ENCODE assay signal across 8 mouse cellular contexts in genomic region chr1:90207739-90208502, GRCm38 (mm10). TPM values are rescaled to one million over a fixed set of nuclear protein-coding genes. Genes with fewer than 3 reads are reported as not detected.
DNase-seq lines count a peak whose midpoint lies in the region; ATAC-seq lines count a peak whose summit lies in the region.
"Had no signal": no experiment of that assay in that cellular context is flagged by ENCODE, and none has a peak within 500 bp of the region (broad histone marks: within the 10 kb centered on the region; RNA-seq: fewer than 3 reads in every experiment).

No protein-coding gene starts in this region.

- WGBS in embryonic facial prominence, embryonic 15.5 days: 49% methylated on average over 6 of the region's 6 CpGs
- WGBS in hindbrain, embryonic 14.5 days: 51% methylated on average over 6 of the region's 6 CpGs
- WGBS in midbrain, embryonic 12.5 days: 59% methylated on average over 6 of the region's 6 CpGs

- no peaks in the 10 kb centered on the region for H3K27me3 ChIP-seq in embryonic facial prominence, embryonic 15.5 days
- peaks cover 5% of the 10 kb centered on the region; the same call in 1 of the 2 replicates for H3K27me3 ChIP-seq in hindbrain, embryonic 14.5 days (ENCODE audit: control insufficient read depth, insufficient read depth, low read length)
- H3K27me3 ChIP-seq in midbrain, embryonic 12.5 days: peaks cover 3% of the 10 kb centered on the region; the same call in 1 of the 2 replicates

- ATAC-seq in embryonic facial prominence, embryonic 15.5 days (ENCODE audit: insufficient number of reproducible peaks, low FRiP score, low TSS enrichment, low read depth): no peak
- no peak for ATAC-seq in hindbrain, embryonic 14.5 days (ENCODE audit: low FRiP score)
- ATAC-seq in midbrain, embryonic 12.5 days (ENCODE audit: low FRiP score, low read depth): no peak
- ATAC-seq in frontal cortex, adult (ENCODE audit: low TSS enrichment): no peak

- H3K36me3 ChIP-seq in embryonic facial prominence, embryonic 15.5 days: no peaks in the 10 kb centered on the region; the same call in 1 of the 2 replicates
- H3K36me3 ChIP-seq in hindbrain, embryonic 14.5 days (replicated peaks; ENCODE audit: control insufficient read depth, insufficient read depth): no peaks in the 10 kb centered on the region
- H3K36me3 ChIP-seq in midbrain, embryonic 12.5 days: peaks cover 27% of the 10 kb centered on the region
- H3K36me3 ChIP-seq: liver, embryonic 15.5 days had no signal

- H3K9me3 ChIP-seq in embryonic facial prominence, embryonic 15.5 days (replicated peaks): no peaks in the 10 kb centered on the region
- no peaks in the 10 kb centered on the region for H3K9me3 ChIP-seq in hindbrain, embryonic 14.5 days (ENCODE audit: control insufficient read depth, low read length)
- H3K9me3 ChIP-seq in midbrain, embryonic 12.5 days: no peaks in the 10 kb centered on the region
- H3K9me3 ChIP-seq: liver, embryonic 15.5 days had no signal

- intact Hi-C loops in left cerebral cortex, postnatal 25 days (cut with DNase I): loop anchor here (5.0 kb wide), 2 partner anchors 69 to 154 kb away; no protein-coding TSS in a partner anchor

- H3K9ac ChIP-seq in embryonic facial prominence, embryonic 15.5 days: no peak overlapping the region
- H3K9ac ChIP-seq in hindbrain, embryonic 14.5 days: no peak overlapping the region
- H3K9ac ChIP-seq in midbrain, embryonic 12.5 days (replicated peaks): 0 out of 2 replicates have a peak overlapping the region, but pooled peaks have one; percentile 28
- H3K9ac ChIP-seq: liver, embryonic 15.5 days had no signal

- peaks cover 86% of the 10 kb centered on the region for H3K4me1 ChIP-seq in embryonic facial prominence, embryonic 15.5 days
- peaks cover 44% of the 10 kb centered on the region for H3K4me1 ChIP-seq in hindbrain, embryonic 14.5 days (replicated peaks; ENCODE audit: control insufficient read depth, insufficient read depth, low read length)
- peaks cover 79% of the 10 kb centered on the region for H3K4me1 ChIP-seq in midbrain, embryonic 12.5 days
- H3K4me1 ChIP-seq: liver, embryonic 15.5 days had no signal

- H3K4me2 ChIP-seq in embryonic facial prominence, embryonic 15.5 days (replicated peaks): peak overlapping the region; percentile 44
- H3K4me2 ChIP-seq in hindbrain, embryonic 14.5 days (replicated peaks): peak overlapping the region; percentile 57
- peak overlapping the region; percentile 63 for H3K4me2 ChIP-seq in midbrain, embryonic 12.5 days (replicated peaks)
- H3K4me2 ChIP-seq: liver, embryonic 15.5 days had no signal

- peak overlapping the region; percentile 49 for H3K4me3 ChIP-seq in embryonic facial prominence, embryonic 15.5 days (replicated peaks)
- no peak overlapping the region for H3K4me3 ChIP-seq in hindbrain, embryonic 14.5 days (replicated peaks; ENCODE audit: low read length)
- H3K4me3 ChIP-seq in midbrain, embryonic 12.5 days: peak overlapping the region; percentile 58
- H3K4me3 ChIP-seq: liver, embryonic 15.5 days had no signal

- DNase-seq in adipocyte (ENCODE audit: low spot score): peak; percentile 70
- no peak for DNase-seq in hindbrain, embryonic 14.5 days (ENCODE audit: low spot score)
- DNase-seq in left cerebral cortex, postnatal 25 days (ENCODE audit: low spot score in 2 of 2): no peak
- DNase-seq in ovary, adult 18-20 months (ENCODE audit: low spot score): no peak

- H3K27ac ChIP-seq in embryonic facial prominence, embryonic 15.5 days (replicated peaks): peak overlapping the region; percentile 56
- 0 out of 2 replicates have a peak overlapping the region, but pooled peaks have one; percentile 39 for H3K27ac ChIP-seq in hindbrain, embryonic 14.5 days
- peak overlapping the region; percentile 68 for H3K27ac ChIP-seq in midbrain, embryonic 12.5 days (replicated peaks)
- H3K27ac ChIP-seq: liver, embryonic 15.5 days had no signal

RNA-seq across cellular contexts. Expression of gene Ackr3, which starts 4.1 kb away (rescaled TPM):
- polyA plus RNA-seq in embryonic facial prominence, embryonic 15.5 days (2015; fragmentation: Nextera tagmentation; extraction: Ambion mirVana): 29.9 and 31.9 TPM in 2 replicates
- polyA plus RNA-seq in hindbrain, embryonic 14.5 days (2014; fragmentation: Nextera tagmentation; extraction: Ambion mirVana): 10.3 and 11.1 TPM in 2 replicates
- polyA plus RNA-seq in midbrain, embryonic 12.5 days (2016; fragmentation: Nextera tagmentation; extraction: Ambion mirVana): 26.6 and 27.4 TPM in 2 replicates
- 1 to 10 TPM; 7.2 to 8.6 TPM for total RNA-seq in left cerebral cortex, postnatal 25 days (2021)

RNA-seq across cellular contexts. Expression of gene Iqca, which starts 54.7 kb away (rescaled TPM):
- polyA plus RNA-seq in embryonic facial prominence, embryonic 15.5 days (2015; fragmentation: Nextera tagmentation; extraction: Ambion mirVana): 2.5 and 6.9 TPM in 2 replicates
- polyA plus RNA-seq in hindbrain, embryonic 14.5 days (2014; fragmentation: Nextera tagmentation; extraction: Ambion mirVana): 0.86 and 1.8 TPM in 2 replicates
- polyA plus RNA-seq in midbrain, embryonic 12.5 days (2016; fragmentation: Nextera tagmentation; extraction: Ambion mirVana): 0.59 TPM in 1 of 2 replicates, not detected in the other
- under 1 TPM; 0.32 to 0.64 TPM for total RNA-seq in left cerebral cortex, postnatal 25 days (2021)
